Mouse (Mus musculus) G1E (cell line): ENCODE measurements around the gene Tmed2. TPM values are rescaled to one million over a fixed set of nuclear protein-coding genes. Genes with fewer than 3 reads are reported as not detected.
A peak's percentile ranks its signal among the peaks of the same experiment; 100 is the strongest.
"Not testable (repeated sequence)": the region's sequence is repeated elsewhere in the genome, so short reads cannot be mapped to it uniquely, and the experiment has no call there.

ENCODE experiments used
- ATAC-seq: 2 replicates; pipeline ENCODE4 v1.8.0; 2016; ENCODE audit warnings: mild to moderate bottlenecking; ENCODE audit not compliant: insufficient number of reproducible peaks, poor library complexity, low FRiP score, severe bottlenecking; ENCODE audit errors: extremely low read depth
- DNase-seq: peaks from one replicate; pipeline ENCODE4 v3.0.0; 2012; ENCODE audit warnings: low spot score
- H3K27me3 ChIP-seq: 2 replicates; pipeline ENCODE4 v1.6.1; 2012; ENCODE audit warnings: mild to moderate bottlenecking, low read length, inconsistent platforms; ENCODE audit not compliant: insufficient read depth
- H3K36me3 ChIP-seq: replicated peaks from 2 replicates; pipeline ENCODE3; 2012; ENCODE audit warnings: mild to moderate bottlenecking, inconsistent platforms
- H3K4me1 ChIP-seq: 2 replicates; pipeline ENCODE4 v1.6.1; 2012; ENCODE audit warnings: low read depth, low read length, inconsistent platforms, mixed read lengths; ENCODE audit not compliant: insufficient read depth
- H3K4me3 ChIP-seq: 2 replicates; pipeline ENCODE4 v1.5.1; 2012; ENCODE audit warnings: low read depth, mild to moderate bottlenecking, inconsistent platforms, low read length, moderate library complexity, mixed read lengths
- H3K9me3 ChIP-seq: replicated peaks from 2 replicates; pipeline ENCODE4 v1.6.1; 2012; ENCODE audit warnings: inconsistent platforms
- CTCF ChIP-seq: IDR thresholded peaks from 2 replicates; pipeline ENCODE4 v1.5.1; 2012; ENCODE audit warnings: low read depth, low read length, inconsistent platforms, mixed read lengths
- GATA1 ChIP-seq: IDR thresholded peaks from 2 replicates; pipeline ENCODE4 v1.6.1; 2012; ENCODE audit warnings: borderline replicate concordance, low read length, inconsistent platforms, mixed read lengths
- GATA2 ChIP-seq: IDR thresholded peaks from 2 replicates; pipeline ENCODE4 v1.6.1; 2012; ENCODE audit warnings: low read depth, low read length, inconsistent platforms, borderline replicate concordance
- POLR2AphosphoS5 ChIP-seq: IDR thresholded peaks from 2 replicates; pipeline ENCODE4 v1.6.1; 2012; ENCODE audit warnings: low read depth, low read length, inconsistent platforms; ENCODE audit not compliant: insufficient replicate concordance
- TAL1 ChIP-seq: conservative IDR thresholded peaks from 2 replicates; pipeline ENCODE4 v1.6.1; 2012; ENCODE audit warnings: low read depth, low read length, inconsistent platforms, mixed read lengths
- polyA plus RNA-seq: library from polyadenylated mRNA; stranded (reverse); fragments of >175 nt; gene quantifications from 2 replicates; pipeline ENCODE4 v1.2.3, GENCODE M21; 2012
- total RNA-seq, 2 experiments: library from RNA; stranded (forward) in 1 of 2; stranded (reverse) in 1 of 2; fragments of 200-1000 nt in 1 of 2; fragments of >200 nt in 1 of 2; fragmentation: Nextera tagmentation in 1 of 2; gene quantifications; 2 replicates each; pipeline ENCODE4 v1.2.3; 2014 to 2017

Tmed2 gene
- total and polyA plus RNA-seq, 3 experiments = 167 to 548 (median 478) TPM

- H3K4me1 ChIP-seq = peaks cover 49% of the 10 kb centered on the region
- H3K4me3 ChIP-seq = peak overlapping the region; percentile 90; the same call in 1 of the 2 replicates
- no peak for DNase-seq
- H3K36me3 ChIP-seq = peaks cover 30% of the 10 kb centered on the region
- no peak for ATAC-seq
- peaks cover 5% of the 10 kb centered on the region; the same call in 1 of the 2 replicates for H3K27me3 ChIP-seq
- no peak for TF ChIP-seq GATA2
- TF ChIP-seq POLR2AphosphoS5 = no peak
- TF ChIP-seq CTCF = no peak
- TF ChIP-seq TAL1 = no peak
- no peak for TF ChIP-seq GATA1
- H3K9me3 ChIP-seq = no peaks in the 10 kb centered on the region
Observed at GRCm38 (mm10) chr5:124539905-124540304, 590 bp upstream of the Tmed2 start.

- ATAC-seq = no peak
- Histone ChIP-seq H3K27me3 (peaks cover 5% of the 10 kb centered on the region; the same call in 1 of the 2 replicates), H3K4me3 (peak overlapping the region; percentile 90), H3K4me1 (peaks cover 44% of the 10 kb centered on the region), H3K36me3 (peaks cover 41% of the 10 kb centered on the region), H3K9me3 (no peaks in the 10 kb centered on the region)
- DNase-seq = peak; percentile 35
- no peak for TF ChIP-seq TAL1
- no peak for TF ChIP-seq GATA2
- no peak for TF ChIP-seq CTCF
- no peak for TF ChIP-seq POLR2AphosphoS5
- no peak for TF ChIP-seq GATA1
Observed at GRCm38 (mm10) chr5:124540905-124541601, 558 bp downstream of the Tmed2 start.

GRCm38 (mm10) chr5:124541602-124541973, 1.1 kb downstream of the Tmed2 start:
- TF ChIP-seq GATA2 (no peak), CTCF (no peak), GATA1 (no peak), POLR2AphosphoS5 (no peak), TAL1 (no peak)
- H3K4me1 ChIP-seq = peaks cover 47% of the 10 kb centered on the region
- peaks cover 5% of the 10 kb centered on the region; the same call in 1 of the 2 replicates for H3K27me3 ChIP-seq
- no peaks in the 10 kb centered on the region for H3K9me3 ChIP-seq
- peak overlapping the region; percentile 90 for H3K4me3 ChIP-seq
- no peak for DNase-seq
- peaks cover 46% of the 10 kb centered on the region for H3K36me3 ChIP-seq
- ATAC-seq = no peak

GRCm38 (mm10) chr5:124550737-124551136, 10.2 kb downstream of the Tmed2 start:
- Histone ChIP-seq H3K4me1 (peaks cover 37% of the 10 kb centered on the region), H3K36me3 (peaks cover 59% of the 10 kb centered on the region)
- DNase-seq, ATAC-seq, H3K9me3 ChIP-seq, H3K27me3 ChIP-seq, H3K4me3 ChIP-seq: not testable (repeated sequence)

GRCm38 (mm10) chr5:124551349-124552093, 11.0 kb downstream of the Tmed2 start:
- not testable (repeated sequence) for DNase-seq, H3K27me3 ChIP-seq, H3K9me3 ChIP-seq, ATAC-seq
- Histone ChIP-seq H3K36me3 (peaks cover 59% of the 10 kb centered on the region), H3K4me1 (peaks cover 34% of the 10 kb centered on the region), H3K4me3 (peak overlapping the region; percentile 100)

GRCm38 (mm10) chr5:124552094-124552472, 11.6 kb downstream of the Tmed2 start:
- ATAC-seq (no peak), DNase-seq (no peak)
- Histone ChIP-seq H3K4me3 (peak overlapping the region; percentile 100), H3K4me1 (peaks cover 34% of the 10 kb centered on the region), H3K36me3 (peaks cover 59% of the 10 kb centered on the region), H3K9me3 (no peaks in the 10 kb centered on the region), H3K27me3 (no peaks in the 10 kb centered on the region)
- no peak for TF ChIP-seq GATA2
- TF ChIP-seq CTCF = no peak
- no peak for TF ChIP-seq POLR2AphosphoS5
- TF ChIP-seq GATA1 = no peak
- no peak for TF ChIP-seq TAL1
